Mouse (Mus musculus) hindbrain, embryonic 13.5 days (tissue): ENCODE data around the gene Nin. TPM values are rescaled to one million over a fixed set of nuclear protein-coding genes. Genes with fewer than 3 reads are reported as not detected.

ENCODE experiments used
- ATAC-seq: fragments of 200-750 bp; cut with Nextera tagmentation; 2 replicates; pipeline ENCODE4 v1.8.0; 2017; ENCODE audit warnings: moderate TSS enrichment; ENCODE audit not compliant: low FRiP score
- H3K27ac ChIP-seq: fragments of 300-500 bp; sonication (generic); 2 replicates; pipeline ENCODE4 v1.5.1; 2015; ENCODE audit warnings: inconsistent platforms, mild to moderate bottlenecking, moderate library complexity
- H3K27me3 ChIP-seq: fragments of 300-500 bp; sonication (generic); 2 replicates; pipeline ENCODE4 v1.6.1; 2015; ENCODE audit warnings: mild to moderate bottlenecking, inconsistent platforms
- H3K36me3 ChIP-seq: fragments of 300-500 bp; sonication (generic); 2 replicates; pipeline ENCODE4 v1.6.1; 2015; ENCODE audit warnings: mild to moderate bottlenecking, inconsistent platforms
- H3K4me1 ChIP-seq: fragments of 300-500 bp; sonication (generic); replicated peaks from 2 replicates; pipeline ENCODE4 v1.6.1; 2015; ENCODE audit warnings: inconsistent platforms
- H3K4me2 ChIP-seq: fragments of 300-500 bp; sonication (generic); 2 replicates; pipeline ENCODE4 v1.6.1; 2015; ENCODE audit warnings: inconsistent platforms, mild to moderate bottlenecking, moderate library complexity
- H3K4me3 ChIP-seq: fragments of 300-500 bp; sonication (generic); 2 replicates; pipeline ENCODE4 v1.5.1; 2015; ENCODE audit warnings: mild to moderate bottlenecking, inconsistent platforms
- H3K9ac ChIP-seq: fragments of 300-500 bp; sonication (generic); 2 replicates; pipeline ENCODE4 v1.6.1; 2015; ENCODE audit warnings: mild to moderate bottlenecking, inconsistent platforms
- H3K9me3 ChIP-seq: fragments of 300-500 bp; sonication (generic); 2 replicates; pipeline ENCODE4 v1.6.1; 2016; ENCODE audit warnings: inconsistent platforms
- WGBS: fragments of 180-500 bp; shearing (Covaris S2); methylation state at CpG from one replicate; pipeline ENCODE4 v1.1.7; 2015; 5-methylcytosine and 5-hydroxymethylcytosine counted together
- polyA plus RNA-seq: library from polyadenylated mRNA; unstranded; fragments of >200 nt; fragmentation: Nextera tagmentation; extraction: Ambion mirVana; gene quantifications from 2 replicates; pipeline ENCODE4 v1.2.1, GENCODE M21; 2015

The Nin gene
- polyA plus RNA-seq, 1 experiment from 2014 or later: 13.3 TPM

DNA sequence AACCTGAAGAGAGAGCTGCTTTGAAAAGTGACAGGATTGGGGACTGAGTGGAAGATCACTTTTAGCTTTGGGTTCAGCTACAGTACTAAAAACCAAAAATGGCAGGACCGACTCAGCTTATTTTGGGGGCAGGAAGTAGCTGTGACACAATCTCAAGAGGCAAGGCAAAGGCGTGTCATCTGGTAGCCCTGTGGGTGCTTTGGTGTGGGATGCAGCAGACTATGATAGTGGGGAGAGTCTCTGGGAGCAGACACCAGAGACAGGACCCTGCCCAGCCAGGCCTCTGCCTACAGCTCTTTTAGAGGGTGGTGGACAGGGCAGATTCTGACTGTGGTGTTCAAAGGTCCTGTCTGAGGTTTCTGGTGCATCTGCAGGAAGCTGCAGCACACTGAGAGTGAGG, 38.5 kb downstream of the Nin start:
- H3K27me3 ChIP-seq: no peaks in the 10 kb centered on the region
- no peak for ATAC-seq
- no peak overlapping the region for H3K9ac ChIP-seq
- no peak overlapping the region for H3K27ac ChIP-seq
- no peaks in the 10 kb centered on the region for H3K9me3 ChIP-seq
- H3K4me3 ChIP-seq: no peak overlapping the region
- peaks cover 17% of the 10 kb centered on the region for H3K4me1 ChIP-seq
- no peak overlapping the region for H3K4me2 ChIP-seq
- peaks cover 17% of the 10 kb centered on the region for H3K36me3 ChIP-seq
- 90% methylated on average over 2 of the region's 2 CpGs for WGBS

DNA sequence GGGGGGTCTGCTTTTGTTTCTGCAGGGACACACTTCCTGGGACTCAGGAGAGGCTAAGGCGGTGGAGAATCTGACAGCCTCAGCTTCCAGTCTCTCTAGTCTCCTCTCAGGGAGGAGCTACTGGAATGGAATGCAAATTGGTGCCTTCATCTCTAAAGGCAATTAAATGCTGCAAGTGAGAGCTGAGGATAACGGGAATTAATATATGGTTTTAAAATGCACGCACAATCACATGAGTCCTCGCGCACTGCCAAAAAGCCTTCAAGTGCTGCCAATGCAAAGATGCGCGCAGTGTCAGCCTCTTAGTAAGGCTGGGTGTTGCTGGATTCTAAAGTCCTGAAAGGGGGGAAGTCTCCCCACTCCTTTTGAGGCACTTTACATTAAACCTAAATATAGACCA, 42.6 kb downstream of the Nin start:
- H3K9me3 ChIP-seq: no peaks in the 10 kb centered on the region
- peak overlapping the region; percentile 74 for H3K27ac ChIP-seq
- H3K4me1 ChIP-seq: peaks cover 45% of the 10 kb centered on the region
- H3K36me3 ChIP-seq: peaks cover 4% of the 10 kb centered on the region; the same call in 1 of the 2 replicates
- ATAC-seq: no peak
- H3K4me3 ChIP-seq: no peak overlapping the region
- no peak overlapping the region for H3K4me2 ChIP-seq
- H3K27me3 ChIP-seq: no peaks in the 10 kb centered on the region
- 0 out of 2 replicates have a peak overlapping the region, but pooled peaks have one; percentile 26 for H3K9ac ChIP-seq
- 57% methylated on average over 7 of the region's 7 CpGs for WGBS

DNA sequence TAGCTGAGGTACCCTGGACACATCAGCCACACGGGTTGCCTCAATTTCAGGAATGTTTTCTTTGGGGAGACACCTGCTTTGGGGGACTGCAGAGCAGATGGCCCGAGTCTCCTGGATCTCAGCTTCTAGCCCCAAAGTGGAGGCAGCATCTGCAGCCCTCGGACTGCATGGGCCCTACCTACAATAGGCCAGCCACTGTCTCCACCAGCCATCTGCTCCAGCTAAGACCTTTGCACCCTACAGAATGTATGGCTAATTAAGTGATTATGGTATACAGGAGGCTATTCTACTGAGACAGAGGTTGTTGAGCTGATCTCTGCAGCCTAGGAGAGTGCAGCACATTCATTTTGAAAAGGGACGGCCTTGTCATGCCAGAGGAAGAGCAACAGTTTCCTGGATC, 43.2 kb downstream of the Nin start:
- no peaks in the 10 kb centered on the region for H3K27me3 ChIP-seq
- H3K27ac ChIP-seq: peak overlapping the region; percentile 74
- H3K4me3 ChIP-seq: no peak overlapping the region
- no peaks in the 10 kb centered on the region for H3K9me3 ChIP-seq
- H3K36me3 ChIP-seq: peaks cover 4% of the 10 kb centered on the region; the same call in 1 of the 2 replicates
- peaks cover 45% of the 10 kb centered on the region for H3K4me1 ChIP-seq
- no peak overlapping the region for H3K4me2 ChIP-seq
- 0 out of 2 replicates have a peak overlapping the region, but pooled peaks have one; percentile 15 for H3K9ac ChIP-seq
- 14% methylated on average over 4 of the region's 4 CpGs for WGBS
- no peak for ATAC-seq

DNA sequence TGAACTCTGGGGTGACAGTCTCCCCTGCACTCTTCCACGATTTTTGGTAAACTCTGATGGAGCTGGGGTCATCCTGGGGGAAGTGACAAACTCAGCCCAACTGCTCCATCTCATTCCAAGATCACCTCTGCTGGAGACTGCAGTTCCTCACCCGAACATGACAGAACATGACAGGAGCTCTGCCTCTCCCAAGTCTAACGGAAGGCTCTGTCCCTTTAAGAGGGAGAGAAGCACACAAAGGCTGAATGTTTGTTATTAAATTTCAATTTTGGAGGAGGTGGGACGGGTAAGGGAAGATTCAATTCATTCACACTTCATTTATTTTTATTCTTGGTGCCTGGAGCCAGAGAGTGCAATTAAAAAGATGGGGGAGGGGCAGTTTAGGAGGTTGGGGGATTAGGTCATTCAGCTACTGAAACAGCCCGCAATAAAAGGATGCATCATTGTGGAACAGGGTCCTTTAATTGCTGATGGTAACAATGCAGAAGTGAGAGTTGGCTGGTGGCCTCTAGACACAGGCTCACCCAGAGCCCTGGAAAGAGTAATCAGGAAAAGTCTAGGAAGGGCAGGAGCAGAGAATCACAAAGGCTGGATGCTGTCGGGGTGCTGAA, 44.8 kb downstream of the Nin start:
- Histone ChIP-seq H3K27ac (peak overlapping the region; percentile 79), H3K27me3 (no peaks in the 10 kb centered on the region), H3K9ac (0 out of 2 replicates have a peak overlapping the region, but pooled peaks have one; percentile 3), H3K4me3 (no peak overlapping the region), H3K36me3 (peaks cover 4% of the 10 kb centered on the region; the same call in 1 of the 2 replicates), H3K4me2 (peak overlapping the region; percentile 16; the same call in 1 of the 2 replicates), H3K9me3 (no peaks in the 10 kb centered on the region), H3K4me1 (peaks cover 45% of the 10 kb centered on the region)
- ATAC-seq: peak; percentile 57
- 11% methylated on average over 6 of the region's 6 CpGs for WGBS

DNA sequence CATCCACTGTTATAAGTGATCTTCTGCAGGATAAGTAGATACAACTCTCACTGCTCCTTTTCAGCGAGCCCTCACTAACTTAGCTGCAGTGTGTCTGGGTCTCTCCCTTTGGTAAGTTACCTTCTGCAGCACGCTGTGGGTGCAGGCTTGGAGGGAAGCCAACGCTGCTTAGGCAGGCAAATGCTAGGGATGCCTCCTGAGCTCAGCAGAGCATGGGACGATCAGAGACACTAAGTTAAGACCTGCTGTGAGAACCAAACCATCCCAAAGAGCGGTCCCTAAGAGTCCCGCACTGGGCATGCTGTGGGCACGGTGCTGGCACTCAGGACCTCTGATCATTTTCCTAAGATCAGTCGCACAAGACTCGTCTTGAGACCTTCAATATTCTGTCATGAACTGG, 45.7 kb downstream of the Nin start:
- peak; percentile 32; the same call in 1 of the 2 replicates for ATAC-seq
- Histone ChIP-seq H3K4me2 (no peak overlapping the region), H3K9me3 (no peaks in the 10 kb centered on the region)

DNA sequence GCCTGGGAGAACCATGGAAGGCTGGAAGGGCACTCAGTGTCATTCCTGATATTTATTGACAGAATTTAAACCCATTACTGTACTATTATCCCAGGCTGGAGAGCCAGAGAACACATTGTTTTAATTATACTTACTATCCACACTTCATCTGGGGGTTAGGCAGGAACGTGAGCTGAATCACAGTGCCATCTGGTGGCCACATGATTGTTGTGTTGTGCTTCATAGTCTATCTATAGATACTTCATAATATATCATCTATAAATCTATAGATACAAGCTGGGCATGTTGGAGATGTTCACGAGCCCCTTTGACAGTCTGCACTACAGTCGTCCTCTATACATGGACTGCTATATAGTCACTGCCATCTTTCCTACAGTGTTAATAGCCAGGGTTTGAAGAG, 51.4 kb downstream of the Nin start:
- H3K27me3 ChIP-seq: no peaks in the 10 kb centered on the region
- WGBS: 47% methylated on average over 3 of the region's 3 CpGs

More for the DNA sequence above, 45.7 kb downstream of the Nin start:
- Histone ChIP-seq H3K27me3 (no peaks in the 10 kb centered on the region), H3K36me3 (peaks cover 7% of the 10 kb centered on the region; the same call in 1 of the 2 replicates), H3K9ac (no peak overlapping the region), H3K4me1 (peaks cover 45% of the 10 kb centered on the region), H3K4me3 (no peak overlapping the region), H3K27ac (peak overlapping the region; percentile 79)
- whole genome bisulfite sequencing: 45% methylated on average over 9 of the region's 9 CpGs

DNA sequence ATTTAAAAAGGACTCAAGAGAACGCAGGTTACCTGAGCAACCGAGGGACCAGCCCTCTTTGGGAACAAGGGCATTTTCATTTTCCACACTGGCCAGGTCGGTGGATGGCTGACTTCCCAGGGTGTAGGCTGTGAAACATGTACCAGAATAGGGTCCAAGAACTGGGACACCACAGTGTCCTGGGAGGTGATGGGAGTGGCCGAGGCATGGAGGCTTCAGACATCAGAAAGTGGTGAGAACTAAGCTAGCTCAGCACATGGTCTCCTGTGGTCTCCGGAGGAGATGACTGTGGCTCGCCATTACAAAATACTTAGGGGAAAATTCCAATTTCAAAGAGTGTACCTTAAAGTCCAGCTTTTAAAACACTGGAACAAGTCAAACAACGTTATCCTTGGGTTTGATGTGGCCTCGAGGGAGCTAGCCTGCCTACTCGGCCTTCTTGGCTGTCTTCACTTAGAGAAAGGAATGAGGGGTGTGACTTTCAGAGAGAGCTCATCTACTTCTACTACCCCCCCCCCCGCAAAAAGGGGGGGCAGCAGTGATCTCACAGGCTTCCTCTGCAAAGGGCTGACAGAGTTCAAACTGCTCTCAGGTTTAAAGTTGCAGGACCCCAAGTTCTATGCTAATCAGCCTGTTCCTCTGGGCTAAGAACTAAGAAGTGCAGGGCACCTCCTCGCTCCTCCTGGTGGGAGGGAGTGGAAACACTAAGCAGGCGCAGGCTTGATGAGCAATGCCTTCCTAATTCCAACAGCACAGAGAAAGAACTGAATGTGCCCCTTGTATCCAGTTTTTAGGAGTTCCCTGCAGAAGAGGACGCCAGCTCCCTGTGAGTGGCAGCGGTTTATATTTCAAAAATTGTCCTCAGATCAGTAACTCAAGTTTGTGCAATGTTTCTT, 54.3 kb downstream of the Nin start:
- Histone ChIP-seq H3K4me2 (no peak overlapping the region), H3K36me3 (peaks cover 53% of the 10 kb centered on the region), H3K9me3 (no peaks in the 10 kb centered on the region), H3K4me3 (no peak overlapping the region), H3K27ac (no peak overlapping the region), H3K27me3 (no peaks in the 10 kb centered on the region), H3K9ac (no peak overlapping the region), H3K4me1 (no peaks in the 10 kb centered on the region)
- no peak for ATAC-seq
- 71% methylated on average over 14 of the region's 14 CpGs for WGBS

More for the DNA sequence above, 51.4 kb downstream of the Nin start:
- no peak overlapping the region for H3K4me2 ChIP-seq
- H3K4me1 ChIP-seq: 0 out of 2 replicates have a peak, but pooled peaks cover 3% of the 10 kb centered on the region
- no peak for ATAC-seq
- H3K27ac ChIP-seq: no peak overlapping the region
- peaks cover 27% of the 10 kb centered on the region for H3K36me3 ChIP-seq
- H3K9me3 ChIP-seq: no peaks in the 10 kb centered on the region
- no peak overlapping the region for H3K4me3 ChIP-seq
- H3K9ac ChIP-seq: no peak overlapping the region

DNA sequence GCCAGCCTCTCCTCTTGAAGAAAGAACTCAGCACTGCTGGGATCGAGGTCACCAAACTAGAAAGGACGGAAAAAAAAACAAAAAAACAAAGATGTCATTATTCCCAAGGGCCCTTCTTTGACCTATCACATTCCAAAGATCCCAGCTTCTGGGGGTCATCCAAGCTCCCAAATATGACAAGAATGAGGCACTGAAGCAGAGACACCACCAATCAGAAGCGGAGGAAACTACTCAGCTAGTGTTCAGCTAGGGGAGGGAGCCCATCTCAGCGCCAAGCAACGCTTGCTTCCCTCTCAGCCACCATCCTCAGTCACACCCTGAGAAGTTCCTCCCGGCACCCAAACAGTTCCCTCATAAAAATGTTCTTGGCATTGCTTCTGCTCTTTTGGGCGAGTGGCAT, 62.8 kb downstream of the Nin start:
- WGBS: 63% methylated on average over 7 of the region's 7 CpGs

DNA sequence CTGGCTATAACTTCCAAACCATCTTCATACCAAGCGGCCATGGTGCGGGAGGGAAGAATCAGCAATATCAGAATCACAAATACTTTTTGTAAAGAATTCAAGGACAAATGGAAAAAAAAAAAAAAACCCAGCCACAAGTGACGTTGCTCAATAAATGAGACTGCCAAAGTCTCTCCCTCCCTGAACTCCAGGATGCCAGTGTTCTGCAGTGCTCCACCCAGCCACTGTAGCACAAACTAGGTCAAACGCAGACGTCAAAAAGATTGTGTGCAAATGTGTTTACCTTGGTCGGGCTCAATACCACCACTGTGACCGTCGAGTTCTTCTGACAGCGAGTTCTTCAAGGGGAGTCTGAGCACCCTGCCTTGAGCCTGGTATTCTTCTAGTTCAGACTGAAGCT, 64.8 kb downstream of the Nin start:
- ATAC-seq: no peak
- WGBS: 92% methylated on average over 9 of the region's 9 CpGs

More for the DNA sequence above, 62.8 kb downstream of the Nin start:
- H3K4me2 ChIP-seq: no peak overlapping the region
- no peaks in the 10 kb centered on the region for H3K27me3 ChIP-seq
- no peak for ATAC-seq
- no peaks in the 10 kb centered on the region for H3K4me1 ChIP-seq
- no peaks in the 10 kb centered on the region for H3K9me3 ChIP-seq
- H3K36me3 ChIP-seq: peaks cover 86% of the 10 kb centered on the region
- H3K27ac ChIP-seq: no peak overlapping the region
- H3K9ac ChIP-seq: no peak overlapping the region
- H3K4me3 ChIP-seq: no peak overlapping the region

DNA sequence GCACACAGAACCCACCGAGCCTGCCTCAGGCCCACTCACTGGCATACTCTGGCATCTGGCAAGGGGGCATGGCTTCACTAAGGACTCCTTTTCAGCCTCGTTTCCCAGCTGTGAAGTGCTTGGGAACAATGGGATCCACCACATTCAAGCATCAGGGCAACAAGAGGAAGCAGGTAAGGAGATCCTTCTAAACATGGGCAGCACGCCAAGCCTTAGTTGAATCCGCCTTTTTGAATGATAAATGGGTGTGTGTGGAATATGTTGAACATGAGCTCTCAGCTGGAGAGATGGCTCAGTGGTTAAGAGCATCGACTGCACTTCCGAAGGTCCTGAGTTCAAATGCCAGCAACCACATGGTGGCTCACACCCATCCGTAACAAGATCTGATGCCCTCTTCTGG, 66.2 kb downstream of the Nin start:
- ATAC-seq: no peak
- WGBS: 89% methylated on average over 7 of the region's 7 CpGs
- Histone ChIP-seq H3K27ac (no peak overlapping the region), H3K9ac (no peak overlapping the region), H3K36me3 (peaks cover 90% of the 10 kb centered on the region), H3K4me3 (no peak overlapping the region), H3K4me2 (no peak overlapping the region), H3K4me1 (no peaks in the 10 kb centered on the region), H3K9me3 (no peaks in the 10 kb centered on the region), H3K27me3 (no peaks in the 10 kb centered on the region)

More for the DNA sequence above, 64.8 kb downstream of the Nin start:
- Histone ChIP-seq H3K27ac (no peak overlapping the region), H3K9me3 (no peaks in the 10 kb centered on the region), H3K4me1 (no peaks in the 10 kb centered on the region), H3K36me3 (peaks cover 86% of the 10 kb centered on the region), H3K9ac (no peak overlapping the region), H3K4me3 (no peak overlapping the region), H3K27me3 (no peaks in the 10 kb centered on the region), H3K4me2 (no peak overlapping the region)

DNA sequence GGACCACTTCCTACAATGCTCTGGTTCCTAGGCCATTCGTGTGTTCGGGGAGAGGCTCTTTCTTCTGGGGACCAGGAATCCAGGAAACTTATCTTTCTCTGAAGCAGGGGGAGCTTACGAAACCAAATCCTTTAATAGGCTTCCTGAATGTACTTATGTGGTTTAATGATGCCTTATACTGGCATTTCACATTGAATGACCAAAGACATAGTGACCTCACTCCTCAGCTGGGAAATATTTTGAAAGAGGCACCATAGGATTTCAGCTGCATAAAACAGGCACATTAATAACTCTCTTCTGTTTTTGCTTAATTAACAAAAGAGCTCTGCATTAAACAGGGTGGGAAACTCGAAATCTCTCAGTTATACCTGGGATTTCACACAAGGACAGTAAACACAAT, 69.2 kb downstream of the Nin start:
- ATAC-seq: no peak
- H3K36me3 ChIP-seq: peaks cover 86% of the 10 kb centered on the region
- WGBS: 74% methylated on average over 4 of the region's 4 CpGs

DNA sequence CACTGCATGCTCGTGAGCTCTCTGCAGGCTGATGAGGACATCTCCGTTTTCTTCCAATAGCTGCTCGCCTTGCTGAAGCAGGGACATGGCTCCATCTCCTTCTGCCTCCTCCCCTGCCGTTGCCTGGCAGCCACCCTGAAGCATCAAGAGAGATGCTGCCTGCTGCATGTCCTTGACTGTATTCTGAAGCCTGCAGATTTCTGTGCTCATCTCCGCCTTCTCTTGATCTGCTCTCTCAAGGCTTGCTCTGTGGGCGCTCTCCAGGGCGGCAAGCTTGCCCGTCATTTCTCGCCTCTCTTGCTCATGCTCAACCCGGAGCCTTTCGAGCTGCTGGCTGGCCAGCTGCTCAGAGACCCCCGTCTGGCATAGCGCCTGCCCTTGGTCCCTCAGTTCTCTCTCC, 70.1 kb downstream of the Nin start:
- Histone ChIP-seq H3K4me2 (no peak overlapping the region), H3K36me3 (peaks cover 83% of the 10 kb centered on the region), H3K9ac (no peak overlapping the region), H3K27me3 (no peaks in the 10 kb centered on the region), H3K27ac (no peak overlapping the region), H3K4me3 (no peak overlapping the region), H3K4me1 (no peaks in the 10 kb centered on the region), H3K9me3 (no peaks in the 10 kb centered on the region)
- 87% methylated on average over 13 of the region's 13 CpGs for WGBS
- no peak for ATAC-seq

More for the DNA sequence above, 69.2 kb downstream of the Nin start:
- no peaks in the 10 kb centered on the region for H3K9me3 ChIP-seq
- H3K27ac ChIP-seq: no peak overlapping the region
- no peak overlapping the region for H3K4me3 ChIP-seq
- no peak overlapping the region for H3K4me2 ChIP-seq
- no peaks in the 10 kb centered on the region for H3K4me1 ChIP-seq
- no peak overlapping the region for H3K9ac ChIP-seq
- no peaks in the 10 kb centered on the region for H3K27me3 ChIP-seq
